Mouse (Mus musculus): ENCODE measurements around the gene Mast3. TPM values are rescaled to one million over a fixed set of nuclear protein-coding genes. Genes with fewer than 3 reads are reported as not detected.

Gene Mast3
- total RNA-seq (2021): 1 to 10 TPM; 5.2 to 6.3 TPM

DNA sequence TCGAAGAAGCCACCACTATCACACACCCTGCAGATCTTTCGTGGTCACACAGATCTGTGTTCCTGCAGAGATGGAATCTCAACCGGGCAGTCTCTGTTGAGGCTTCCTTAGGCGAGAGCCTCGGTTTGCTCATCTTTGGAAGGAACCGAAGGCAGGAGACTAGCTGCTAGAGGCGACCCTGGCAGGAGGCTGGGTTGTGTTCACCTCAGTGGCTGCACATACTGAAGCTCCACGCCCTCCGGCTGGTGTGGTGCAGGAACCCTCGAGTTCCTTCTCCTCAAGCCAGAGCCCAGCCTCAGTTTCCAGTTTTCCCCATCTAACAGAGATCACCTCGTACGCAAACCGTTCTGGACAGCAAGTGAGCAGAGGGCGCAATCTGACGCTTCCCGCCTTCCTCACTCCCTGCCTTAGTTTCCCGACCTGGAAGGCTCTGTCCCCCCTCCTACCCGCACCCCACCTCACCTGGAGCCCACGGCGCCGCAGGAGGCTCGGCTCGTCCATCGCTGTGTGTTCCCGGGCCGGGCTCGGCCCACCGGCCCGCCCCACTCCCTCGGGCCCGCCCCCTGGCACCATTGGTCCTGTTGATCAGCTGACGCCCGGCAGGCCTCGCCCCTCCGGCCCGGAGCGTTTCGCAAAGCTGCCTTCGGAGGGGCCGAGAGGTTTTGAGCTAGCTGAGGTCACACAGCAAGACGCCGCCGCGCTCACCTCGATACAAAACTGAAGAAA lies at the start of gene Mast3:
TSS of gene Mast3 (minus strand) at position 574 of the 726 bp plus-strand sequence.
- intact Hi-C loops (cut with DNase I): no loop called here
- DNase-seq (ENCODE audit: low spot score): peak; percentile 78

DNA sequence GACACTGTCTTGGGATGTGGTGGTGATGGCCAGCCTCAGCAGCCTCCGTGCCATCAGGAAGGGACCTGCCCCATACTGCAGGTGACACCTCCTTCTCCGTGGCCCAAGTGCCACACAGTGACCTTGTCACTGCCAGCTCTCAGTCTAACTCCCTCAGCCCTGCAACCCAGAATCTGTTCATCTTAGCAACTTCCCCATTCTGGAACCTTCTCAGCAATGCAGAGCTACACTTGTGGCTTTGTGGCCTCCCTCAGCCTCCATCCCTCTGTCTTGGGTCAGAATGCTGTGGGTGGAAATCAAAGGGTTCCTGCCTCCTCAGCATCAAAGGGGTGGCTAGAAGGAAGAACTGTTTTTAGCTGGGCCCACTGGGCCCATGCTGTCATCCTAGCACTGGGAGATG lies 49.0 kb upstream of the Mast3 start:
- no peak for DNase-seq (ENCODE audit: low spot score)
- intact Hi-C loops (cut with DNase I): no loop called here

DNA sequence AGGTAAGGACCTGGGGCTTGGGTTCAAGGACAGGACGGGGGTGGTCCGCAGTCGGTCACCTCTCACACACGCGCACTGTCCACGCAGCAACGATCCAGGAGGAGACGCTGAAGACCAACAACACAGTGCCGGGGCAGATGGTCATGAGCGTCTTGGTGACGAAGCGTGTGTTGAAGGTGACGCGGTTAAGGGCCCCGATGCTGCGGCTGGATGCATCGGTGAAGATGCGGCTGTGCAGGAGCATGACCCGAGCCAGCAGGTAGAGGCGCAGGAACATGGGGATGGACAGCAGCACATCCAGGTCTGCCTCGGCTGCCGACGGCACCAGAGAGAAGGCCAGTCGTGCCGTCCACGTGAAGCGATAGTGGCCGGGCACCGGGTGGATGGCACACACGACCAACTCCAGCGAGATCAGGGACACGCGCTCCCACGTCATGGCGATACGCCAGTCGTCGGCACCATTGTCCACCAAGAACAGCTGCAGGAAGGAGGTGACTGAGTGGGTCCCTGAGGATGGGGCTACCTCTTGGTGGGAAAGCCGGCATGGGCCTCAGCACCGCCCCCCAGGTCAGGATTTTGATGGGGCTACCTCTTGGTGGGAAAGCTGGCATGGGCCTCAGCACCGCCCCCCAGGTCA lies 47.9 kb upstream of the Mast3 start:
- intact Hi-C loops (cut with DNase I): no loop called here

DNA sequence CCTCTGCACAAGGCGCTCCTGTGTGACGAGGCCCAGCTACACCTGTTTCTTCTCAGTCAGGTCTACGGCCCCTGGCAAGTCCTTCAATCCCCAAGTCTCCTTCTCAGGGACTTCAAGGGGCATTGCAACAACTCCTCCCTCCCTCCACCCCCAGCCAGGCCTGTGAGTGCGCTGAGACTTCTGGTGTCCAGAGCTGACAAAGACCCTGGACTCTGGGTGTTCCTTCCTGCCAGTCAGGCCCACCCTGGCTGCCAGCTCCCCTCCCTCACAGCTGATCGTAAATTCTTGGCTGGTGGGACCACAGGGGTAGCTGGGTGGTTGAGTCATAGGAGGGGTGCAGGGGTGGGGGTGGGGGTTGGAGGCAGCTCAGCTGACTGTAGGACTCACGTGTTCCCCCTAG lies 47.0 kb upstream of the Mast3 start:
- no peak for DNase-seq (ENCODE audit: low spot score)
- intact Hi-C loops (cut with DNase I): no loop called here

More for the DNA sequence above, 47.9 kb upstream of the Mast3 start:
- DNase-seq (ENCODE audit: low spot score): no peak

DNA sequence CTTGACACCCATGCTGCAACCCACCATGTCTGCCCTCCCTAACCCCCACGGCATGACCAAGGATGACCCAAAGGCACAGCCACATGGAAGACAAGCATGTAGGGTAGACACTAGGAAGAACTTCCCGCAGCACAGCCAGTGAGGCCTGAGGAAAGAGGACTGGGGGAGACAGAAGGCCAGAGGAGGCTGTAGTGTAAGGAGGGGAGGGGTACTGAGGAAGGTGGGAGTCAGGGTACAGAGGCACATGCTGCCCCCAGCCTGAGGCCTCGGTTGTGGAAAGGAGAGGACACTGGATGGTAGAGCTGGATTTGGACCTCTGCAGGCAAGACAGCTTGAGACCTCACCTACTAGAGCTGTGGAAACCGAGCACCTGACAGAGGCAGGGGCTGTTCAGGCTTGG lies 46.1 kb upstream of the Mast3 start:
- intact Hi-C loops (cut with DNase I): no loop called here
- no peak for DNase-seq (ENCODE audit: low spot score)

DNA sequence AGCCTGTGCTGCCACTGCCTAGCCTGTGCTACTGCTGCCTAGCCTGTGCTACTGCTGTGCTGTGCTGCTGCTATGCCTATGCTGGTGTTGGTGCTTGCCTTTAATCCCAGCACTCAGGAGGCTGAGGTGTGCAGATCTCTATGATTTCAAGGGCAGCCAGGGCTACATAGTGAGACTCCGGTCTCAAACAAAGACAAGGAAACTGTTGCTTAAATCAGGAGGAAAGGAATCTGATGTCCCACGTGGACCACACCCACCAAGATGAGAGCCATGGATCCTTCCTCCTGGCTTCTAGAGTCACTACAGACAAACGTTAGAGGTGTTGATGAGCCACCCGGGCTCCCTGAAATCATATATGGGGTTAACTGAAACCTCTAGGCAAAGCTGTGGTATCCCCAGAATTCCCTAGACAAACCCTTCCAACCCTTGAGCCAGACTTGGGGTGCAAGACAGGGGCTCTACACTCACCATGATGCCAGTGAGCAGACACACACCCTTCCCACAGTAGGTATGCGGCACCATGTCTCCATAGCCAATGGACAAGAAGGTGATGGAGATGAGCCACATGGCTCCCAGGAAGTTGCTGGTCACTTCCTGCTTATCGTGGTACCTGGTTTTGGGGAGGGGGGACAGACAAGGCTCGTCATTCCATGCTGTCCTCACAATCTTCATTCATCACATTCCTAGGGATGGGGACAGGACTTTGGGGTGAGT lies 45.4 kb upstream of the Mast3 start:
- DNase-seq (ENCODE audit: low spot score): no peak
- intact Hi-C loops (cut with DNase I): no loop called here

DNA sequence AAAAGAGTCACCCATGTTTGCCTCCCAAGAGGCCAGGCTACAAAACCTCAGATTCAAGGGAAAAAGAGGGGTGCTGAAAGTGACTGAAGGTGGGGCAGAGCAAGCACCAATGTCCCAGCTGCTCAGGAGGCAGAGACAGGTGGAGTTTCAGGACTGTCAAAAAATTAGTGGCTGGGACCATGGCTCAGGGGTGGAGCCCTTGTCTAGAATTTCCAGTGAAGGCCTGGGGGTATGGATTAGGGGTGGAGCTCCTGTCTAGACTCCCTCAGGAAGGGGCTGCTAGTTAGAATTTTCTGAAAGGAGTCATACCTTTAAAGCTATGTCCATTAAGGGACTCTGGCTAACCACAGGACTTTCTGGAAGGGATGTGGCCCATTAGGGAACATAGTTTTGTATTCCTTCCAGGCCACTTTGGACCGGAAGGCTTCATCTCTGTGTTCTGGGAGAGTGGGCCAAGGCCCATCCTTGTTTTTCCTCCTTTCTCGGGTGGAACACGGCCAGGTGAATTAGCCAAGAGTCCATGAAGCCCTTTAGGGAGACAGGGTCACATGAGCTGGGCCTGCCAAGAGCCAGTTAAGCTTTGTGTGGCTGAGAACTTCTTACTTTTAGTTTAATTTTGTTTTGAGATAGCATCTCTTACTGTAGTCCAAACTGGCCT lies 44.6 kb upstream of the Mast3 start:
- intact Hi-C loops (cut with DNase I): no loop called here
- peak; percentile 49 for DNase-seq (ENCODE audit: low spot score)

DNA sequence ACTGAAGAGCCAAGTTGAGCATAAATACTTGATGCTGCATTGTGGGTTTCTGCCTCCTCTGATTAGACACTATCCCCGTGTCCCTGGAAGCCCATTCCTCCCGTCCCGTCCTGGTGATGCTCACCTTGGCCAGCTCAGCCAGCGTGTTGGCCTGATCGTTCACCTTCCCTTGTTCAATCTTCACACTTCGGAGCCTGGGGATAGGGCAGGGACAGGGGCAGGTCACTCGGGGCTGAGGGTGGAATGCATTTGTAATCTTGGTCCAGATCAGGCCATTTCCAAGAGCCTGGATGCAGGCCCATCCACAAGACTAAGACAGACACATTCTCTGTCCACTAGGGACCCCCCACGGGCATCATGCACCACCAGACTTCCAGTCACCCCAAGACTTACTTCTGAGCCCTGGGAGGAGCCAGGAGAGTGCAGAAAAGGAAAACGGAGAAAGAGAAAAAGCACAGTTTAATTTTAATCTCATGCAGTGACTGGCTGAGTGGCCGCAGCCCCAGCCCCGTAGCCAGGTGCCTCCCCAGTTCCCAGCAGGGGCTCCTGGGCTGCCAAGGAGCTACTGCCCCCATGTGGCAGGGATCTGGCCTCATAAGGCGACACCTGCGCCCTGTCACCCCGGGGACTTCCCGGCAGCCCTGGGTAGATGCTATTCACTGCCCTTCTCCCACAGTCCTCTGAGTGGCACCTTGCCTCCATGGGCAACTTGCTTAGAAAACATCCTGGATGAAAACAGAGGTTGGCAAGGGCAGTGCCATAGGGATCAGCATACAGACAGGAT lies 41.7 kb upstream of the Mast3 start:
- no peak for DNase-seq (ENCODE audit: low spot score)
- intact Hi-C loops (cut with DNase I): no loop called here

DNA sequence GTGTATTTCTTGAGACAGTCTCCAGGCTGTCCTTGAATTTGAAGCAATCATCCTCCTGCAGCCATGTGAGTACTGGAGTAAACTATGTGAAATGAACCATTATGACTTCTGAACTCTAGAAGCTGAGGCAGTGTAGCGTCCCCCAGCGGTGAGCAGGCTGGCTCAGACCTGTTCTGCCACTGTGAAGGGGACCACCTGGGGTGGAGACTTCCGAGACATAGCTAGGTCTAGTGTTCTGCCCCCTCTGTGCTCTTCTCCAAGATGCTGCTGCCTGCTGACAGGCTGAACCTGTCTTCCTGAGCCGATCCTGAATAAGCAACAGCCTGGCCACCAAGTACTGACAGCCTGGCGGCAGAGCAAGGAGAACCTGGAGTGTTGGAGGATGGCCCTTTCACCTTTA lies 40.3 kb upstream of the Mast3 start:
- intact Hi-C loops (cut with DNase I): loop anchor here (2.0 kb wide), 1 partner anchor 50 kb away; no protein-coding TSS in a partner anchor

DNA sequence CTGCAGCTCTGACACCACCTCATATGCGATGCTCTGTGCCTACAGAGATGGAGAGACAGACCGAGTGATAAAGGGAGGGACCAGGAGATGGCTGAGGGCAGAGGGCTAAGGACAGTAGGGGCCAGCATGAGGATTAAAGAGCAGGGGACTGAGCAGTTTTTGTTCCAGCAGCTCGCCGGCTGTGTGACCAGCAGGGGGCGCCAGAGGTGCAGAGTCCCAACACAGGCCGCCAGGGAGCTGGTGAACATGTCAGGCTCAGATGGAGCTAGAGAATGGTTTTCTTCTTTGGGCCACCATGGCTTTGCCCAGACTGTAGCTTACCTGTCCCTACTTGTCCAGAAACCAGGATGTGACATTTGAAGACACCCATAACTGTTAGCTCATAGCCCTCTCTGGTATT lies 39.7 kb upstream of the Mast3 start:
- DNase-seq (ENCODE audit: low spot score): peak; percentile 66
- intact Hi-C loops (cut with DNase I): loop anchor here (1.0 to 5.0 kb wide), 3 partner anchors 25 to 77 kb away; no protein-coding TSS in a partner anchor

More for the DNA sequence above, 40.3 kb upstream of the Mast3 start:
- DNase-seq (ENCODE audit: low spot score): no peak

DNA sequence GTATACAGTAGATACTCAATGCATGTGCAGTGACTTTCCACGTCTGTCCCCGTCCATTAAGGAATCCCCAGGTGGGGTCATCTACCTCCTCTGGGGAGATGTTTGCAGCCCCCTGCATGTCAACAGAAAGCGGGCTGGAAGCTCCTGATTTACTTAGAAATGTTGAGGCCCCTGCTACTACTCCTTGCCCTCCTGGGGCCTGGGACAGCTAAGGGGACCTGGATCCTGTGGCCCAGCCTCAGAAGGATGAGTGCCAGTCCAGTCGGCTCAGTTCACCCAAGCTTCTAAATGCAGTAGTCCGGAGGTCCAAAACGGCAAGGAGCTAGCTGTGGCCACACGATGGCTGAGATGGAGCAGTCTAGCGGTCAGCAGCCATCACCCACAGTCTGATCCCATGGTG lies 39.1 kb upstream of the Mast3 start:
- intact Hi-C loops (cut with DNase I): loop anchor here (1.0 to 5.0 kb wide), 4 partner anchors 25 to 124 kb away; no protein-coding TSS in a partner anchor
- no peak for DNase-seq (ENCODE audit: low spot score)

DNA sequence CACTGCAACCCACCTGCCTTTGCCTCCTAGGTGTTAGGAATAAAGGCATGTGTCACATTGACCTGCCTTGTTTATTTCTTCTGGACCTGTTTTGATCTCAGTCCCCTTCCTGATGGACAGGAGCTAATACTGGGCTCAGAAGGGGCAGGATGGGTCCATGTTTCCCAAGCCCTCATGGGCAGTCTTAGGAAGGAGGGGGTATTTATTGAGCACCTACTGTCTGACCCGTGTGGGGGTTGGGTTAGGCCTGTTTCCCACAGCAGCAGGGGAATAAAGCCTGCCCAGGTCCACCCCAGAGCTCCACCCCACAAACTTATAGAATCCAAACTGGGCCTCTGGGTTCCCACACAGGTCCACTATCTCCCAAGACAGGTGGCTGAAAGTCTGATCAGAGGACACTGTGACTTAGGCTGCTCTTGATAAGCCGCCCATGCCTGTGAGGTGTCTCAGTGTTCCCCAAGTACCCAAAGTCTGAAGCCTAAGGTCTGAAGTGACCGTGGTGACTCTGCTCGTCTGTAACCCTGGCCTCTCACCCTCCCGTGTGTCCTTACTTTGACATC lies 38.4 kb upstream of the Mast3 start:
- no peak for DNase-seq (ENCODE audit: low spot score)
- intact Hi-C loops (cut with DNase I): loop anchor here (1.0 to 5.0 kb wide), 2 partner anchors 76 to 123 kb away; no protein-coding TSS in a partner anchor

DNA sequence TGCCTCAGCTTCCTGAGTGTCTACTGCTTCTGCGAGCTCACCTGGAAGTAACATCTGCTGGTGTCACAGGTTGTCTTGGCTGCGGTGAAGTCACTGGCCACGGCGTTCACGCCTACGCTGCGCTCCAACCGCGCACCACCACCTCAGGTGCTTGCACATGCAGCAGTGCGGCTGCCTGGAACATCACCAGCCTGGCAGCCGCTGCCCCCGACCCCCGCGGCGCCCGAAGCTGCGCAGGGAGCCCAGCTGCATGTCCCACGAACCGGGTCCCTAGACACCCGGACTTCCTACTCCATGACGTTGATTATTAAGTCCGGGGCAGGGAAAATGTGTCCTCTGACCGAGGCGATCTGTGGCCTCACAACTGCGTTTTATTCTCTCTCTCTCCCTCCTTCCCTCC lies 37.6 kb upstream of the Mast3 start:
- intact Hi-C loops (cut with DNase I): loop anchor here (5.0 kb wide), 1 partner anchor 75 kb away; no protein-coding TSS in a partner anchor
- no peak for DNase-seq (ENCODE audit: low spot score)

DNA sequence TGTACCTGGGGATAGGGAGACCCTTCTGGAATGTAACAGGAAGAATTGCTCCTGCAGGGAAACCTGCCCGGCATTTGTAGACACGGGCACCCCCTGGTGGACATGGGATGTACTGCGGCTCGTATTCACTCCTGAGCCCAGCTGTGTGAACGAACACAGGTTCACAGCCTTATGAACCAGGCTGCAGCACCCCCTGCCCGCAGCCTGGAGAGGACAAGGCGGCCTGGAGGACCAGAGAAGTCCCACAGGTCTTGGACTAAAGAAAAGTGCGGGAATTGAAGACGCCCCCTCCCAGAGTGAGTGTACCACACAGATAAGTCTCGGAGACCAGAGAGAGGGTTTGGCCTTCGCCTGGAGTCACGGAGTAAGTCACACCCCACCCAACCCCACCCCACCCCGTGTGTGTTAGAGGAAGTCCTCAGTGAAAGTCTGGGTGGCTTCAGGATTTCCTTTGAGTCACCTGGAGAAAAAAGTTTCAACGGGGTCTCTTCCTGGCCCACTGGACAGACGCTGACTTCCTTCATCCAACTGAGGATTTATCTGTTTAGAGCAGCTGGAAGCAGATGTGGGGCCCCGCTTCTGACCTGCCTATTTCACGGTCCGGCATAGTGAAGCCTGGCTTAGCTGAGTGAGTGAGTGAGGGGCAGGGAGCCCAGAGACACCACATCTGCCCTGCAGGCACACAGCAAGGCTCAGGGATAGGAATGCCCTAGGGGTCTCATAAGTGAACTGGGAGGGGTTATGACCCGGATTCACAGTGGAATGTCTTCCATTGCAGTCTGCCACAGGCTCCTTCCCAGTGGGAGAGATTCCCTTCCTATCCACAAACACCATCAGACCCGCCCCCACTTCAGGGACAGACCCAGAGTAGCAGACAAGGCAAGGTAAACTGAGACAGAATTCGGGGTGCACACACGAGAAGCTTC lies 36.6 kb upstream of the Mast3 start:
- intact Hi-C loops (cut with DNase I): loop anchor here (1.0 to 5.0 kb wide), 2 partner anchors 20 to 74 kb away; no protein-coding TSS in a partner anchor
- DNase-seq (ENCODE audit: low spot score): peak; percentile 69

DNA sequence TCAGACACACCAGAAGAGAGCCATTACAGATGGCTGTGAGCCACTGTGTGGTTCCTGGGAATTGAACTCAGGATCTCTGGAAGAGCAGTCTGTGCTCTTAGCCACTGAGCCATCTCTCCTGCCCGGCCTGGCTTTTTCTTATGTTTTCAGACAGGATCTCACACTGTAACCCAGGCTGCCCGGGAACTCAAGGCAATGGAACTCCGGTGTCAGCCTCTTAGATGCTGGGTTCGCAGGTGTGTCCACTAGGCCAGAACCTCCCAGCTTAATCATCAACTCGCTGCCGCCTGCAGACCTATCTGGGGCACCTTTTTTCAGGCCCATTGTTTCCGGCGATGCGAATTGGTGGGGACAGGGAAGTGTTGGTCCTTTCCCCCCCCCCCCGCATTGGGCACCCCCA lies 35.7 kb upstream of the Mast3 start:
- no peak for DNase-seq (ENCODE audit: low spot score)
- intact Hi-C loops (cut with DNase I): loop anchor here (5.0 kb wide), 1 partner anchor 73 kb away; no protein-coding TSS in a partner anchor

DNA sequence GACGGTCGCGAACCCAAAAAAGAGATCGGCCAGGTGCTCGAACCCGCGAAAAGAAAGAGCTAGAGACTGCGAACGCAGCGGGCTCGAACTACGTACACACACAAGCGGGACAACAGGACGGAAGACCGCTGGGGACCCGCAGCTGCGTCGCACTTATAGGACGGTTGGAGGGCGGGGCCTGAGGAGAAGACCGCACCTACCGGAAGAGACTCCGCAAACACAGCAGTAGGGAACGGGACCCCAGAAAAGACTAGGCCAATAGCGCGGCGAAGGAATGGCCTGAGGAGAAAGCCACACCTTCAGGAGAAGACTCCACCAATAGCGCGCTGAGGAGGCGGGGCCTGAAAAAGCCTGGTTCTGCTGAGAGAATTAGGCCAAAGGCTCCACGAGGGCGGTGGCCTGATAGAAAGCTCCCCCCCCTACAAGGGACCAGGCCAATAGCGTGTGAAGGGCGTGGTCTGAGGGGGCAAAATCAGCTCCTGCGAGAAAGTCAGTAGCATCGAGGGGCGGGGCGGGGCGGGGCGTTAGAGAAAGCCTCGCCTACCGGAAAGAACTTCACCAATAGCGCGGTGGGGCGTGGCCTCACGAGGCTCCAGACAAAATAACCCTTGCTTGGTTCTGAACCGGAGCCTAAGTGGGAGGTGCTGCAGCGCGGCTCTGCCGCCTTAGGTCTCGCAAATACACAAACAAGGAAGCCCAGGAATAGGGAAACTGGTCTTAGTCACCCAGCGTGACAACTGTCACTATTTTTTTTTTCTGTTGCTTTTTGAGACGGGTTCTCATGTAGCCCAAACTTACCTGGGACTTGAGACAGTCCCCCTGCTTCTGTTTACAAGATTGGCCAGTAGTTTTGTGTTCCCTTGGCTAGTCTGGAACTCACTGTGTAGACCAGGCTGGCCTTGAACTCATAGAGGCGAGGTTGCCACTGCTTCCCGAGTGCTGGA lies 34.8 kb upstream of the Mast3 start, which contains the start of gene Arrdc2:
TSS of gene Arrdc2 (minus strand) at position 313 of the 944 bp plus-strand sequence.
- peak; percentile 99 for DNase-seq (ENCODE audit: low spot score)
- intact Hi-C loops (cut with DNase I): loop anchor here (5.0 kb wide), 1 partner anchor 72 kb away; no protein-coding TSS in a partner anchor

All from heart, postnatal 25 days (tissue).